Mouse (Mus musculus): Measurements from ENCODE around the gene Il17rd. TPM values are rescaled to one million over a fixed set of nuclear protein-coding genes. Genes with fewer than 3 reads are reported as not detected.

Il17rd gene
- total and polyA plus RNA-seq, 3 experiments, result 2.1 to 4.5 (median 3.2) TPM

GRCm38 (mm10) chr14:27114362-27115274 lies 75.9 kb downstream of the Il17rd start, which contains the start of gene Arhgef3:
Arhgef3 (plus strand) TSS chr14:27114899.
- peak within 1 kb of the TSS; percentile 76 for H3K4me3 ChIP-seq
- intact Hi-C loops (cut with DNase I), result loop anchor here (5.0 kb wide), 1 partner anchor 298 kb away; no protein-coding TSS in a partner anchor
- no peaks in the 10 kb centered on the region for H3K27me3 ChIP-seq (ENCODE audit: control insufficient read depth, insufficient read depth, low read length)
- DNase-seq, result peak; percentile 83 to 86
- peak within 1 kb of the TSS; percentile 87 for H3K9ac ChIP-seq (ENCODE audit: low read depth, low read length)
- peaks cover 3% of the 10 kb centered on the region for H3K4me1 ChIP-seq (ENCODE audit: control insufficient read depth, insufficient read depth, low read length)
- no peaks in the 10 kb centered on the region for H3K79me2 ChIP-seq (replicated peaks; ENCODE audit: control insufficient read depth, insufficient read depth, low read length)
- 3% methylated on average over 58 of the region's 58 CpGs for WGBS
- TF ChIP-seq EP300 (IDR thresholded peaks at IDR 0.05; ENCODE audit: insufficient read depth, low read depth, low read length) (no peak), CTCF (IDR thresholded peaks at IDR 0.05) (0 out of 2 replicates have a peak, but pooled peaks have one; percentile 27), POLR2A (IDR thresholded peaks at IDR 0.05; ENCODE audit: insufficient read depth, low read depth, low read length) (peak; percentile 52; the same call in 1 of the 2 replicates)
- no peaks in the 10 kb centered on the region for H3K36me3 ChIP-seq (ENCODE audit: control insufficient read depth, insufficient read depth, low read length)
- peak within 1 kb of the TSS; percentile 75 for H3K27ac ChIP-seq

DNA sequence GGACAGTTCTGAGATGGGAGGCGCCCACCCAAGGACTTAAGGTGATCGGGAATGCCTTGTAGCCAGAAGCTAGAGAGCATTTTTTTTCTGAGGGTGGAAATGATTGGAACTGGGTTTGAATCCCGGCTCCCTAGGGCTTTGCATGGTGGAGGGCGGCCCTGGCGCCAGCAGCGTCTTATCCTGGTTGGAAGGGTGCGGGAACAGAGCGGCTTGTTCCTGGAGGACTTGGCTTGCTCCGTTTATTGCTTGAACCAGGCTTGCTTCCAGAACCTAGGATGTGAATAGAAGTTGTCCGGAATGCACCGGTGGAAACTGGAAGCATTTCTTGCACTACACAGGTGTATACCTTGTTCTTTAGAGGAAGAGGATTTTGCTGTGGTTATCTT lies 76.5 kb downstream of the Il17rd start:
- peak overlapping the region; percentile 87 for H3K9ac ChIP-seq (ENCODE audit: low read depth, low read length)
- TF ChIP-seq CTCF (IDR thresholded peaks at IDR 0.05) (no peak), EP300 (IDR thresholded peaks at IDR 0.05; ENCODE audit: insufficient read depth, low read depth, low read length) (peak; percentile 63; the same call in 1 of the 2 replicates), POLR2A (IDR thresholded peaks at IDR 0.05; ENCODE audit: insufficient read depth, low read depth, low read length) (no peak)

GRCm38 (mm10) chr14:27115991-27116390 lies 77.2 kb downstream of the Il17rd start:
- Histone ChIP-seq H3K27ac (no peak overlapping the region), H3K79me2 (replicated peaks; ENCODE audit: control insufficient read depth, insufficient read depth, low read length) (no peaks in the 10 kb centered on the region), H3K27me3 (ENCODE audit: control insufficient read depth, insufficient read depth, low read length) (no peaks in the 10 kb centered on the region), H3K36me3 (ENCODE audit: control insufficient read depth, insufficient read depth, low read length) (no peaks in the 10 kb centered on the region), H3K4me1 (ENCODE audit: control insufficient read depth, insufficient read depth, low read length) (peaks cover 3% of the 10 kb centered on the region), H3K9ac (ENCODE audit: low read depth, low read length) (no peak overlapping the region), H3K4me3 (no peak overlapping the region; the same call in 1 of the 2 replicates)
- DNase-seq, result no peak
- intact Hi-C loops (cut with DNase I), result loop anchor here (5.0 kb wide), 1 partner anchor 296 kb away; no protein-coding TSS in a partner anchor
- TF ChIP-seq POLR2A (IDR thresholded peaks at IDR 0.05; ENCODE audit: insufficient read depth, low read depth, low read length) (no peak), EP300 (IDR thresholded peaks at IDR 0.05; ENCODE audit: insufficient read depth, low read depth, low read length) (no peak)
- WGBS, result 30% methylated on average over 6 of the region's 6 CpGs

More for the DNA sequence above, 76.5 kb downstream of the Il17rd start:
- Histone ChIP-seq H3K4me1 (ENCODE audit: control insufficient read depth, insufficient read depth, low read length) (peaks cover 3% of the 10 kb centered on the region), H3K79me2 (replicated peaks; ENCODE audit: control insufficient read depth, insufficient read depth, low read length) (no peaks in the 10 kb centered on the region), H3K27ac (peak overlapping the region; percentile 75), H3K4me3 (peak overlapping the region; percentile 76), H3K27me3 (ENCODE audit: control insufficient read depth, insufficient read depth, low read length) (no peaks in the 10 kb centered on the region), H3K36me3 (ENCODE audit: control insufficient read depth, insufficient read depth, low read length) (no peaks in the 10 kb centered on the region)
- intact Hi-C loops (cut with DNase I), result loop anchor here (5.0 kb wide), 1 partner anchor 297 kb away; no protein-coding TSS in a partner anchor
- peak; percentile 45 to 54 for DNase-seq
- WGBS, result 9% methylated on average over 11 of the region's 11 CpGs

DNA sequence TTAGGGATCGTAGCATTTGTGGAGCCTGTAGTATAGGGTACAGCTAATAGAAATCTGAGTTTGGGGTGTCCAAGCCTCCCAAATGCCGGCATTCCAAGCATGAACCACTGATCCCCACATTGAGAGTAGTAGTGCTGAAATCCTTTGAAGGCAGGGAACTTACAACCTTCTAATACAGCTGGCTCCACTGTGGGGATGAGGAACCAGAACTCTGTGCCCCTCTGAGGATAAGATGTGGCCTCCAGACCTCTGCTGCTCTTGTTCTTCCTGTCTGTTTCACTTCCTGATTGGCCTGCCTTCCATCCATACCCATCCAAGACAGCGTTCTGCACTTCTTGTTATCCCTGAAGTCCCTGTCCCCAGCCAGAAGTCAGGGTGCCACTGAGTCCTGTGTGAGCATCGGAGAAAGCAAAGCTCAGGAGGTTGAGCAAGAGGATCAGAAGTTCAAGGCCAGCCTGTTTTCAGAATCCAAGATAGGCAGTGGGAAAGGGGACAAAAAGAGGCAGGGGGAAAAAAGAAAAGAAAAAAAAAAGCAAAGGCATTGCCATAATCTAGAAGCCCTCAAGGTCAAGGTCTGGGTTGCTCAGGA lies 77.9 kb downstream of the Il17rd start:
- no peak for DNase-seq
- 65% methylated on average over 4 of the region's 4 CpGs for WGBS
- H3K79me2 ChIP-seq (replicated peaks; ENCODE audit: control insufficient read depth, insufficient read depth, low read length), result no peaks in the 10 kb centered on the region
- peaks cover 3% of the 10 kb centered on the region for H3K4me1 ChIP-seq (ENCODE audit: control insufficient read depth, insufficient read depth, low read length)
- no peaks in the 10 kb centered on the region for H3K36me3 ChIP-seq (ENCODE audit: control insufficient read depth, insufficient read depth, low read length)
- H3K27ac ChIP-seq, result no peak overlapping the region
- no peak for TF ChIP-seq POLR2A (IDR thresholded peaks at IDR 0.05; ENCODE audit: insufficient read depth, low read depth, low read length)
- TF ChIP-seq CTCF (IDR thresholded peaks at IDR 0.05), result no peak
- TF ChIP-seq EP300 (IDR thresholded peaks at IDR 0.05; ENCODE audit: insufficient read depth, low read depth, low read length), result no peak
- no peak overlapping the region for H3K4me3 ChIP-seq
- H3K27me3 ChIP-seq (ENCODE audit: control insufficient read depth, insufficient read depth, low read length), result no peaks in the 10 kb centered on the region
- H3K9ac ChIP-seq (ENCODE audit: low read depth, low read length), result no peak overlapping the region
- intact Hi-C loops (cut with DNase I), result loop anchor here (5.0 kb wide), 1 partner anchor 296 kb away; no protein-coding TSS in a partner anchor

GRCm38 (mm10) chr14:27118546-27118945 lies 79.8 kb downstream of the Il17rd start:
- intact Hi-C loops (cut with DNase I), result loop anchor here (5.0 kb wide), 1 partner anchor 294 kb away; no protein-coding TSS in a partner anchor
- Histone ChIP-seq H3K9ac (ENCODE audit: low read depth, low read length) (no peak overlapping the region), H3K4me3 (no peak overlapping the region), H3K4me1 (ENCODE audit: control insufficient read depth, insufficient read depth, low read length) (peaks cover 5% of the 10 kb centered on the region), H3K79me2 (replicated peaks; ENCODE audit: control insufficient read depth, insufficient read depth, low read length) (no peaks in the 10 kb centered on the region), H3K36me3 (ENCODE audit: control insufficient read depth, insufficient read depth, low read length) (no peaks in the 10 kb centered on the region; the same call in 1 of the 2 replicates), H3K27me3 (ENCODE audit: control insufficient read depth, insufficient read depth, low read length) (no peaks in the 10 kb centered on the region), H3K27ac (no peak overlapping the region)
- TF ChIP-seq EP300 (IDR thresholded peaks at IDR 0.05; ENCODE audit: insufficient read depth, low read depth, low read length), result no peak
- no peak for TF ChIP-seq POLR2A (IDR thresholded peaks at IDR 0.05; ENCODE audit: insufficient read depth, low read depth, low read length)
- no peak for TF ChIP-seq CTCF (IDR thresholded peaks at IDR 0.05)
- no peak for DNase-seq
- WGBS, result 93% methylated on average over 5 of the region's 5 CpGs

All from heart, adult 2 months (tissue).